Mouse (Mus musculus): ENCODE measurements at regions not wholly inside any gene's neighbourhood (a gene's known extent, or its start where the extent isn't known, plus 50 kb on each side); places are given as distances from the start of the nearest gene placed in this dataset.

DNA sequence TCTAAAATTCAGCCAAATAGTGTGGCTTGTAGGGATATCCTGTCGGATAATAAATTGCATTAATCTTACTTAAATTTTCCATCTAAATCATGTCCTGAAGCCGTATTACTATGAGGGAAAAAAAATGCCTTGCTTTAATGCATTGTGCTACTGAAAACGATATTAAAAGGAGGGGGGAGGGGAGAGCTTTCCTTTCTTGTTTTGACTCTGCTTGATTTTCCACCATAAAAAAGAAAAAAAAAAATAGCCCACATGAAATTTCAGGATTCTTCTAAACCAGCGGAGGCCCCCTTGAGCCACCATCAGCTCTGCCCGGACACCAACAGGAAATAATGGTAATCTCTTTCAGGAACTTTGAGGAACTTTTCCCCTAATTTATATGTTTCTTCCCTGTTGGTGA, 198.5 kb downstream of the Hlx start:
- no peak for TF ChIP-seq CTCF (IDR thresholded peaks at IDR 0.05; ENCODE audit: low read depth)
- TF ChIP-seq EP300 (IDR thresholded peaks at IDR 0.05; ENCODE audit: low read depth) = no peak

All from liver, embryonic 14.5 days (tissue).